Mouse (Mus musculus): ENCODE measurements around the gene Med13l.

Gene Med13l

GRCm38 (mm10) chr5:118655428-118655827, 94.9 kb downstream of the Med13l start:
- no peak for DNase-seq (ENCODE audit: low read depth, low spot score)

- DNase-seq (ENCODE audit: low read depth, low spot score): no peak
These were observed 95.5 kb downstream of the Med13l start for GRCm38 (mm10) chr5:118655966-118656365.

- DNase-seq (ENCODE audit: low read depth, low spot score): no peak
These were observed 97.9 kb downstream of the Med13l start for GRCm38 (mm10) chr5:118658256-118658837.

GRCm38 (mm10) chr5:118659713-118660112, 99.2 kb downstream of the Med13l start:
- no peak for DNase-seq (ENCODE audit: low read depth, low spot score)

- no peak for DNase-seq (ENCODE audit: low read depth, low spot score)
These were observed 101.3 kb downstream of the Med13l start for GRCm38 (mm10) chr5:118661751-118662150.

GRCm38 (mm10) chr5:118663999-118664398, 103.5 kb downstream of the Med13l start:
- DNase-seq (ENCODE audit: low read depth, low spot score): no peak

GRCm38 (mm10) chr5:118665023-118665422, 104.5 kb downstream of the Med13l start:
- DNase-seq (ENCODE audit: low read depth, low spot score): no peak

GRCm38 (mm10) chr5:118666437-118667207, 106.1 kb downstream of the Med13l start:
- DNase-seq (ENCODE audit: low read depth, low spot score): no peak

- DNase-seq (ENCODE audit: low read depth, low spot score): no peak
These were observed 107.4 kb downstream of the Med13l start for GRCm38 (mm10) chr5:118667863-118668262.

- no peak for DNase-seq (ENCODE audit: low read depth, low spot score)
These were observed 108.5 kb downstream of the Med13l start for GRCm38 (mm10) chr5:118668931-118669330.

- no peak for DNase-seq (ENCODE audit: low read depth, low spot score)
These were observed 111.6 kb downstream of the Med13l start for GRCm38 (mm10) chr5:118672111-118672510.

- DNase-seq (ENCODE audit: low read depth, low spot score): no peak
These were observed 113.4 kb downstream of the Med13l start for GRCm38 (mm10) chr5:118673859-118674258.

- no peak for DNase-seq (ENCODE audit: low read depth, low spot score)
These were observed 113.8 kb downstream of the Med13l start for GRCm38 (mm10) chr5:118674321-118674720.

- no peak for DNase-seq (ENCODE audit: low read depth, low spot score)
These were observed 115.2 kb downstream of the Med13l start for GRCm38 (mm10) chr5:118675697-118676096.

- DNase-seq (ENCODE audit: low read depth, low spot score): no peak
These were observed 115.9 kb downstream of the Med13l start for GRCm38 (mm10) chr5:118676151-118676918.

- no peak for DNase-seq (ENCODE audit: low read depth, low spot score)
These were observed 118.9 kb downstream of the Med13l start for GRCm38 (mm10) chr5:118679283-118679835.

GRCm38 (mm10) chr5:118680853-118681252, 120.4 kb downstream of the Med13l start:
- no peak for DNase-seq (ENCODE audit: low read depth, low spot score)

GRCm38 (mm10) chr5:118682007-118682406, 121.5 kb downstream of the Med13l start:
- DNase-seq (ENCODE audit: low read depth, low spot score): no peak

GRCm38 (mm10) chr5:118685145-118685544, 124.7 kb downstream of the Med13l start:
- no peak for DNase-seq (ENCODE audit: low read depth, low spot score)

GRCm38 (mm10) chr5:118686021-118686420, 125.5 kb downstream of the Med13l start:
- no peak for DNase-seq (ENCODE audit: low read depth, low spot score)

GRCm38 (mm10) chr5:118688886-118689835, 128.7 kb downstream of the Med13l start:
- no peak for DNase-seq (ENCODE audit: low read depth, low spot score)

All from ES-CJ7 (cell line).